Mouse (Mus musculus) frontal cortex, adult (tissue): ENCODE results near the gene Tulp1.
"Not testable (repeated sequence)": the region's sequence is repeated elsewhere in the genome, so short reads cannot be mapped to it uniquely, and the experiment has no call there.

Experiments
- ATAC-seq: cut with Nextera tagmentation; 2 replicates; pipeline ENCODE4 v1.9.2; 2017; ENCODE audit warnings: mild to moderate bottlenecking, moderate library complexity, mixed read lengths; ENCODE audit not compliant: low TSS enrichment

Gene Tulp1

GRCm38 (mm10) chr17:28369056-28369455 lies 4.0 kb upstream of the Tulp1 start:
- ATAC-seq, result no peak

GRCm38 (mm10) chr17:28368449-28368848 lies 3.4 kb upstream of the Tulp1 start:
- no peak for ATAC-seq

- no peak for ATAC-seq
Observed at GRCm38 (mm10) chr17:28363507-28363906, 1.5 kb downstream of the Tulp1 start.

- ATAC-seq, result no peak
Observed at GRCm38 (mm10) chr17:28362653-28363292, 2.2 kb downstream of the Tulp1 start.

- no peak for ATAC-seq
Observed at GRCm38 (mm10) chr17:28361921-28362652, 2.9 kb downstream of the Tulp1 start.

GRCm38 (mm10) chr17:28360531-28361277 lies 4.3 kb downstream of the Tulp1 start:
- no peak for ATAC-seq

GRCm38 (mm10) chr17:28358576-28359261 lies 6.3 kb downstream of the Tulp1 start:
- ATAC-seq, result not testable (repeated sequence)

GRCm38 (mm10) chr17:28355871-28356270 lies 9.2 kb downstream of the Tulp1 start:
- ATAC-seq, result no peak

- no peak for ATAC-seq
Observed at GRCm38 (mm10) chr17:28352018-28352417, 13.0 kb downstream of the Tulp1 start.

- no peak for ATAC-seq
Observed at GRCm38 (mm10) chr17:28351353-28351890, 13.6 kb downstream of the Tulp1 start.

- no peak for ATAC-seq
Observed at GRCm38 (mm10) chr17:28350466-28351352, 14.3 kb downstream of the Tulp1 start, which contains the start of gene Tead3. Gene Tead3, minus strand, starts transcription at chr17:28350817.

- no peak for ATAC-seq
Observed at GRCm38 (mm10) chr17:28349901-28350465, 15.0 kb downstream of the Tulp1 start.

GRCm38 (mm10) chr17:28349264-28349880 lies 15.7 kb downstream of the Tulp1 start:
- ATAC-seq, result no peak

GRCm38 (mm10) chr17:28348211-28348610 lies 16.8 kb downstream of the Tulp1 start:
- no peak for ATAC-seq

GRCm38 (mm10) chr17:28347327-28347726 lies 17.7 kb downstream of the Tulp1 start:
- ATAC-seq, result no peak

GRCm38 (mm10) chr17:28345882-28346281 lies 19.1 kb downstream of the Tulp1 start:
- ATAC-seq, result no peak

- ATAC-seq, result no peak
Observed at GRCm38 (mm10) chr17:28345271-28345721, 19.7 kb downstream of the Tulp1 start.

- no peak for ATAC-seq
Observed at GRCm38 (mm10) chr17:28344670-28345069, 20.4 kb downstream of the Tulp1 start.

- ATAC-seq, result no peak
Observed at GRCm38 (mm10) chr17:28344050-28344607, 20.9 kb downstream of the Tulp1 start.
